Mouse (Mus musculus): ENCODE results near the gene Tcf7l2.

Gene Tcf7l2

DNA sequence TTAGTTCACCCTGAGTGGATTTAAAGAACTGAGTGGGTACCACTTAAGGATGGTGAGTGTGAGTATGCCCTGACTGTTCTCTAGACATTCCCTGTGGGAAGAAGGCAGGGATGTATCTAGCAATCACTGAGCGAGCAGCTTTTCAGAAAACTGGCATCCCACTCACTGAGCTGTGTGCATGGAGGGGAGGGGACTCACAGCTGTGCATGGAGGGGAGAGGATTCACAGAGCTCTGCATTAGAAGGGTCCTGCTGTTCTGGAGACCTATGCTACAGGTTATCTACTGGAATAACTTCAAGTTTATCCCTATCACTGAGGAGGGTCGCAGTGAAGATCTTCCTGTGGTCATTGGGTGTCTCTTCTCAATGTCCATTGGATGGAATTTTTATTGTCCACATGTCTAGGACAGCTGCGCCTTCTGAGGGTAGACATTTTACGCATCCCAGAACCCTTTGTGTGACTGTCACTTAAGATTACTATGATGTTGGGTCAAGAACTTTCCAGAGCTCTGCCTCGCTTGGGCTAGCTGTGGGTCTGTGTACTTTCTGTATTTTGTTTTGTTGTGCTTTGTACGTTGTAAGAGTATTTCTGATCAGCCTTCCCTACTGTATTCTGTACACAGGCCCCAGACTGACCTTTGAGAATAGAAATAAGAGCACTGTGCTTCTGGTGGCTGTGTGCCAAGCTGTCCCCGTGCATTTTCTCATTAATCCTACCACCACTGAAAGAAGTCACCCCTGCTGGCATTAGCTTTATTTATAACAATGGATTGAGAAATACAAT lies 192.5 kb downstream of the Tcf7l2 start:
- peak; percentile 27 to 56 for DNase-seq (ENCODE audit: inconsistent age in 2 of 2, low spot score in 1 of 2)

GRCm38 (mm10) chr19:55934730-55935003 lies 193.0 kb downstream of the Tcf7l2 start:
- DNase-seq (ENCODE audit: inconsistent age in 2 of 2, low spot score in 1 of 2): no peak

DNA sequence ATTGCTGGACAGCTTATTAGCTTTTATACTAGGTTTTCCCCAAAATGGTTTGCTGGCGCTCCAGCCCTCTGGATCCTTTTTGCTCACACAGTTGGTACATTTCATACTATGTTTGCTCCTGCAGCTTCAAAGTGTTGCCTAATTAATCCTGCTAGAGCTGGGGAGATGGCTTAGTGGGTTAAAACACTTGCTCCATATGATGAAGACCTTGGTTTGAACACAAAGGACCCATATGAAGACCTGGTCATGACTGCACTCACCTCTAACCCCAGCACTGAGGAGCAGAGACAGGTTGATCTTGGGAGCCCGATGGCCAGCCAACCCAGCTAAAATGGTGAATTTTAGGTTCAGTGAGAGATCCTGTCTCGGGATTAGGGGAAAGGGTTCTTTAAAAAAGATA lies 195.4 kb downstream of the Tcf7l2 start:
- no peak for DNase-seq (ENCODE audit: inconsistent age in 2 of 2, low spot score in 1 of 2)

GRCm38 (mm10) chr19:55938254-55939046 lies 196.8 kb downstream of the Tcf7l2 start:
- no peak for DNase-seq (ENCODE audit: inconsistent age in 2 of 2, low spot score in 1 of 2)

DNA sequence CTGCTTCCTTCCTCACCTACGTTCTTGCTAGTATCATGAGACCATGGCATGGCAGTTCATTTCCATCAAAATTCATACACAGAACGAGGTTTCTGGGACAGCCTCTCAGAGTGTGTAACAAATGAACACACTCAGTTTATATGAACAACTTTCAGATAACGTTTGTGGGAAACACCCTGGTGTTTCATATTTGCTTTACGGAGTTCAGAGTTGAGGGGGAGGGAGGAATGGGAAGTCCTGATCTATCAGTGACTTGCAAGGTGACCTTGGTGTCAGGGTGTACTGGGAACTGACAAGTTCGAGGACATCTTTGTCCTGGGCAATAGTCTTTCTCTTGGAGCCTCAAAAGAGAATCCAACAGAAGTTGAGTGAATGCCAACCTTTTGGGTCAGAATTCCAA lies 197.5 kb downstream of the Tcf7l2 start:
- DNase-seq (ENCODE audit: inconsistent age in 2 of 2, low spot score in 1 of 2): no peak

GRCm38 (mm10) chr19:55939719-55940118 lies 198.1 kb downstream of the Tcf7l2 start:
- no peak for DNase-seq (ENCODE audit: inconsistent age in 2 of 2, low spot score in 1 of 2)

DNA sequence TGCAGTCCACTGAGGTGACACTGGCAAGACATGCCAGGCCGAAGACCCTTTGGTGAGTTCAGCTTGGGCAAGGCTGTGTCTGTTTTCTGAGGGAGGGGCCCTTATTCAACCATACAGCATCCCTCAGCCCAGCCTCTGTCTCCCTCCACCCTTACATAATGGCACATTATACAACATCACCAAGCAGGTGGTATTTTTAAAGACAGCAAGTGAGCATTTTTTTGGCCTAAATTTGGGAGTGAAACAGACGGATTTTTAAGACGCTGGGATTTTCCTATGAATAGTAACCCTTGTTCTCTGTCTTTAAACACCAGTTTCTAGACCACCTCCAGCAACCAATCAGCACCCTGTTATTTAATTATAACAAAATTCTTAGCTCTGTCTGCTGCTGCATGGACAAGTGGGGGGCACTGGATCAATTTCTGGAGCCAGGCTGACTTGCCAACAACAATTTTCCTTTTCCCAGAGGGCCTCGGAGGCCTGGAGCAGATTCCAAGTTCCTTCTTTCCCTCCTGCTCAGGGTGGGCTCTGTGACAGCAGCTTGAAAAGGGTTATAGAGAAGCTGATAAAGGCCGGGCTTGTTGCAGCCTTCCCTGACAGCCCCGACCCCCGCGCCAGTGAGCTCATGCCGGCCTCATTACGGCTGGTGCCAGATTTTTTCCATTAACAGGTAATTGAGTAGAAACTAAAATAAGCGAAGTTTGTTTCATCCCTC lies 199.1 kb downstream of the Tcf7l2 start:
- no peak for DNase-seq (ENCODE audit: inconsistent age in 2 of 2, low spot score in 1 of 2)

- DNase-seq (ENCODE audit: inconsistent age in 2 of 2, low spot score in 1 of 2): no peak
Observed at GRCm38 (mm10) chr19:55941253-55942125, 199.9 kb downstream of the Tcf7l2 start.

DNA sequence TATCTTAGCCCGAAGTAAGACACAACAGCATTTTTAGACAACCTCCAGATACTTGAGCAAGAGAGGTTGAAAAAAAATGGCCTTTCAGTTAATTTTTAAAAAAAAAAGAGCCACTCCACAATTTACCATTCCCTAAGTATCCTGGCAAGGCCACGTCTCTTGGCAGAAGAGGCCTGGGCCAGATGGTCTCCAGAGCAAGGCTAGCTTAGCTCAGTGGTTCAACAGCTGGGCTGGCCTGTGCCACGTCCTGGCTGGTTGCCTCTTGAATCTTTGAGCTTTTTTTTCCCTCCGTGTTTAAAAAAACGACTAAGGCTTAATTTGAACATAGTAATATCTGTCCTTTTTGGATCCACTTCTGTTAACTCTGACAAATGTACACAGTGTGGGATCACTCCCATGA lies 209.8 kb downstream of the Tcf7l2 start:
- peak in 1 of 2 experiments; percentile 30 for DNase-seq (ENCODE audit: inconsistent age in 2 of 2, low spot score in 1 of 2)

DNA sequence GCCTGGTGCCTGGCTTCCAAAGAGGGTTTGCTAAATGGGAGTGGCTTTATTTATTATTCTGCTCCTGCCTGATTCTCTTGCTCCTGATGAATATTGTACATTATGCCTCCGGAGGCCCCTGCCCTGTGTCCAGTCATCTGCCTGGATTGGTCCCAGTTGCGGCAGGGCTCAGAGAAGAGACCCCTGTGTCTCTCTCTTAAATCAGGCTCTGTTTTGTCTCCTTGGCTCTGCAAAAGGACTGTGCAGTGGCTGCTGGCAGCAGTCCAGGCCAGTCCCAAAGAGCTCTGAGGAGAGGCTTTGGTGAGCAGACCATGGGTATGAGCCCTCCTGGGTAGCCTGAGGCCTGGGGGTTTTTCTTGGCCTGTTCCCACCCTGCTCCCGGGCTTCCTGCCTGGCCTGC lies 211.6 kb downstream of the Tcf7l2 start:
- DNase-seq (ENCODE audit: inconsistent age in 2 of 2, low spot score in 1 of 2): peak in 1 of 2 experiments; percentile 43

DNA sequence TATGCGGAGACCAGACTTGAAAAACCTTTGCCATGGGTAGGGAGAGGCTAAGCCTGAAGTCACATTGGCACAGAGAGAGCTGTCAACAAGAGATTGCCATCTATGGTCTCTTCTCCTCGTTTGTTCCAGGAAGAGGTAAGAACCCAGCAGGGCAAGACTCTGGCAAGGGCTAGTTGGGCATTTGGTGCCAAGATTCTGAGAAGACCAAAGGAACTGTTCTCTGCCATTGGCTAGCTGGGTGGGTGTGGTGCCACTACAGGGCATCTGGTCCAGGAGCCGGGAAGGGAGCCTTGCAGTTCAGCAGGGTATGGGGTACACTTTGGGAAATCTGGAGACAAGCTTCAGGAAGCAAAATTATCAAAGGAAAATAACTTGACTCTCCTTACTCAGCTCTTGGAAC lies 213.5 kb downstream of the Tcf7l2 start:
- DNase-seq (ENCODE audit: inconsistent age in 2 of 2, low spot score in 1 of 2): no peak

DNA sequence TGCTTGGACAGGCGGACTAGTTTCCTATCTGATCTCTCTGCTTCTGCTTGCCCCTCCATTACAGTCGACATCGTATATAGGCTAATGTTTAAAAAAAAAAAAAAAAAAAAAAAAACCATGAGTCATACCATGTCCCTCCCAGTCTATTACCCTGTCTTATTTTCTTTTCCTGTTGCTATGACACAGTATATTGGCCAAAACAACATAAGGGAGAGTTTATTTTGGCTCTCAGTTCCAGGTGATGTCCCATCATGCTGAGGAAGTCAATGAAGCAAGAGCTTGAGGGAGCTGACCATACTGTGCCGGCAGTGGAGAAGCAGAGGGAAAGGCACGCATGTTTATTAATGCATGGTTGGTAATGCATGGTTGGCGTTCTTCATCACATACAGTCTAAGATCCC lies 215.1 kb downstream of the Tcf7l2 start:
- DNase-seq (ENCODE audit: inconsistent age in 2 of 2, low spot score in 1 of 2): no peak

GRCm38 (mm10) chr19:55964421-55964820 lies 222.8 kb downstream of the Tcf7l2 start:
- no peak for DNase-seq (ENCODE audit: inconsistent age in 2 of 2, low spot score in 1 of 2)

DNA sequence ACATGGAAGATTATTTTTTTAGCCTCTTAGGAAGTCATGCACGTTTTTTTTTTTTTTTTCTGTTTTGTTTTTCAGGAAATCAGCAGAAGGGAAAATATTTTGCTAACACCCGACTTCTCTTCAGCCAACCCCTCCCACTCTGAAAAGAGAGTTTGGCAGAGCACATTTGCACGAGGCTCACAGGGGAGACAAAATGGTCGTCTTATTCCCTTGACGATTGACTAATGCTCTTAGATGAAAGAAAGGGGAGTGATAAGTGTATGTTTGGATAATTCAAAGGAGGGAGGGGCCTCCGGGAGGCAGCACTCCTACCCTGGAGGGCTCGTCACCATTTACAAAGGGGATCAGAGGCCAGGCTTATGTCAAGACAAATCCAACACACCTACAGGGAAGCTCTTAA lies 224.4 kb downstream of the Tcf7l2 start:
- no peak for DNase-seq (ENCODE audit: inconsistent age in 2 of 2, low spot score in 1 of 2)

DNA sequence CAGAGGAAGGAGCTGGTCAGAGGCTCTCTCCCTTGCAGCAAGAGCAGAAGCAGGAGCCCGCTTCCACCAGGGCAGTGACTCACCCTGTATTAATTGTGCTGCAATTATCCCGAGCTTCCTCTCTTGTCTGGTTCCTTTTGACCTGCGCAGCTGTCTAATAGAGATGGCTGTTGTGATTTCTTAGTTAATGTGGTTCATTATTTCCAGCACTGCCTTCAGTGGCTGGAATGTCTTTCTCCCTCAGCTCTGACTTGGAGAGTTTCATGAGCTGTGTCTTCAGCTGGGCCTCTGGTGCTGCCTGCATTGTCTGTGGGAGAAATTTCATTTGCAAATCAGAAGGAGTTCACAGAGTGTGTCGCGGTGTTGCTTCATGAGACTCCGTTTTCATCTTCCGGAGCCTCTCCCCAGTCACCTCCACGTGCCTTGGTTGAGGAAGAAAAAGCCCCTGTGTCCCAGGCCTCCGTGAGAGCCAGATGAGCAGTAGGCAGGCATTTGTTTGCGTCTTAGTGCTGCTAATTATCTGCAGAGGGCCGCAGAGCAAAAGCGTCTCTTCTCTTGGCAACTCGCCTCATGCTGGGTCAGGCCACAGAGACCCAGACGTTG lies 228.4 kb downstream of the Tcf7l2 start:
- peak; percentile 11 to 53 for DNase-seq (ENCODE audit: inconsistent age in 2 of 2, low spot score in 1 of 2)

- no peak for DNase-seq (ENCODE audit: inconsistent age in 2 of 2, low spot score in 1 of 2)
Observed at GRCm38 (mm10) chr19:55976073-55976472, 234.5 kb downstream of the Tcf7l2 start.

Data from adrenal gland, adult (tissue).